Mouse (Mus musculus) induced T-regulatory cell, adult 2 months (primary cell): Measurements from ENCODE around the gene Hsf2bp.

Experiments used
- DNase-seq: peaks from one replicate; pipeline ENCODE4 v3.0.0-alpha.2; 2012; ENCODE audit warnings: low read depth

Hsf2bp gene

DNA sequence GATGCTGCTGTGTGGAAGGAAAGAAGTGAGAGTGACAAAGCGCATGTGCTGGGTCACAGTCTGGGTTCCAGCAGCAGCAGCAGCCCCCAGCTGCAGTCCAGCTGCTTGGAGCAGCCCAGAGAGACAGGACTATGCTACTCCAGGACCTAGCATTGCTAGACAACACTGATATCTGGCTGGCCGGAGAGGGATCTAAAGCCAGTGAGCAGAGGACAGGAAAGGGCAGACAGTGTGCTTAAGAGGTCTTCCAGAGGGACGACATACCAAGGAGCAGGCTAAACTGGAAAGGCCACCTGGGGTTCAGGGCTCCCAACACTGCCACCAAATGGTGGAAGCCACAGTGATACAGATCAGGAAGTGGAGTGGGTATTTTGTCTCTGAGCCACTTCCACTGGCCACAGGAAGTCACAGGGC, 99.0 kb downstream of the Hsf2bp start:
- DNase-seq: peak; percentile 16

- DNase-seq: no peak
Observed at GRCm38 (mm10) chr17:31935841-31936240, 100.3 kb downstream of the Hsf2bp start.

DNA sequence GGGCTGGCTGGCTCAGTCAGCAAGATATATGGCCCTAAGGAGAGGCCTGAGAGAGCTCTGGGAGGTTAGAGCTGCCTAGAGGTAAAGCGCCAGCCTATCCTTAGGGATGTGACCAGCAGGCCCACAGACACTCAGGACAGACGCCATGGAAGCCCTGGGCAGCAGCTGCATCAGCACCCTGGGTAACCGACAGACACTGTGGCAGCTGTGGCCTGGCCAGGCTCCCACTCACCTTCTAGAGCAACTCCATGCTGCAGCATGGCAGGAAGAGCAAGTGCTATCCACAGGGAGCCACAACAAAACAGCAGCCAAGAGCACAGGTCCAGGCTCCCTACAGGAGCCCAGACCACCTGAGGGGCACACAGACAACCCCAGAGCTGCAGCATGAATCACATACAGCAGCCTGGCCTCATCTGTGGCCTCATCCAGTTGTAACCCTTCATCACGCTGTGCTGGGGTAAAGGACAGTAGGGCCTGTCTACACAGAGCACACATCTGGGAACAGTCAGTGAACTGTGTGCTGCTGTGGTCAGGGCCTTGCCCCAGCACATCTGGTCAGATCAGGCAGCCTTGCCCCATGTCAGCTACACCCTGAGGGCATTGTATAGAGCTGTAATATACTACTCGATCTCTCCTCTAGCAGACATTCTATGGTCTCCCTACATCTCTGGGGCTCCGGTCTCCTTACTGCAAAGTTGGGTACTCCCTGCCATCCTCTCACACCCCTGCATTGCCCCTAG, 100.9 kb downstream of the Hsf2bp start:
- no peak for DNase-seq

DNA sequence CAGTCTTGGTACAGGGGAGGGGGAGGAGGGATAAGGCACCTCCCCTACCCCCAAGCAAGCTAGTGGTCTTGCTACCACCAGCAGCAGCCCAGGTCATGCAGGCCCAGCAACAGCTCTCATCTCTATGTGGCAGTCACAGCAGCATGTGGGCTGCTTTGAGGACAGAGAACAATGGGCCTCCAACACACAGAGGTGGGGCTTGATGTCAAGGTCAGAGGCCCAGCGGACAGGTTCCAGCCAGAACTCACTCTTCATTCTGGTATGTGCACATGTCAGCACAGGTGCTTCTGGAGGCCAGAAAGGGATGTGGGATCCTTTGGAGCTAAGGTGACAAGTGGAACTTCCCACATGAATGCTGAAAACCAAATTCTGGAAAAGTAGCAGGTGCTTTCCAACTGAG, 102.2 kb downstream of the Hsf2bp start:
- DNase-seq: no peak

GRCm38 (mm10) chr17:31931499-31931898, 104.7 kb downstream of the Hsf2bp start:
- DNase-seq: no peak

- DNase-seq: no peak
Observed at GRCm38 (mm10) chr17:31929844-31930715, 106.1 kb downstream of the Hsf2bp start.

DNA sequence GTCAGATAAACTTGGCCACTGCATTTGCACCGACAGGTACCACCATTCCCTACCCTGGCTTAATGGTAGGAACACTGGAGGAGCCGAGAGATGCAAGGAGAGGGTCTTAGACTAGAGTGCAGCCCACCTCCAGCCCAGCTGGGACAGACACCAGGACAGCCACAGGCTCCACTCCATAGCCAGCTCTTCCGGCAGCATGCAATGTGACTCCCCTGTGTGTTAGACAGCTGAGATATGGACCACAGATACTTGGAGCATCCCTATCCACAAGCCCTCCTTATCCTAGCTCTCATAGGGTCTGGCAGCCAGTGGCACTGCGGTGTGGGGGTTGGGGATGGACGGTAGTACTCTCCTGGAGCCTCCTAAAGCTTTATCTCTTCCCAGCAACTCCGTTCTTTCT, 107.1 kb downstream of the Hsf2bp start:
- no peak for DNase-seq

GRCm38 (mm10) chr17:31927895-31928626, 108.1 kb downstream of the Hsf2bp start:
- DNase-seq: no peak

DNA sequence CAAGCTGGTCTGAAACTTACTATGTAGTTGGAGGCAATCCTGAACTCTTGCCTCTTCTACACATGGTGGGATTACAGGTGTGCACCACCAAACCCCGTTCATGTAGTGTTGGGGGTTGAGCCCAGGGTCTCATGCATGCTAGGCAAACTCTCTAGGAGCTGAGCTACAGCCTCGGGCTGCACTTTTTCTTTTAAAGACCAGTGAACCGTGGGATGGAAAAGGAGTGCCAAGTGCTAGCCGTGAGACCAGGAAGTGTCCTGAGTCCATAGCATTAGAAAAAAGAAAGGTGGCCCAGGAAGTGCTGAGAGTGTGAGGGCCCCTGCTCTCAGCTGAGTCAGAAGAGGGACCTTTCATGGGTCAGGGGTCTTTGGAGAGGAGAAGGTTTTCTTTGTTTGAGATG, 111.9 kb downstream of the Hsf2bp start:
- no peak for DNase-seq

DNA sequence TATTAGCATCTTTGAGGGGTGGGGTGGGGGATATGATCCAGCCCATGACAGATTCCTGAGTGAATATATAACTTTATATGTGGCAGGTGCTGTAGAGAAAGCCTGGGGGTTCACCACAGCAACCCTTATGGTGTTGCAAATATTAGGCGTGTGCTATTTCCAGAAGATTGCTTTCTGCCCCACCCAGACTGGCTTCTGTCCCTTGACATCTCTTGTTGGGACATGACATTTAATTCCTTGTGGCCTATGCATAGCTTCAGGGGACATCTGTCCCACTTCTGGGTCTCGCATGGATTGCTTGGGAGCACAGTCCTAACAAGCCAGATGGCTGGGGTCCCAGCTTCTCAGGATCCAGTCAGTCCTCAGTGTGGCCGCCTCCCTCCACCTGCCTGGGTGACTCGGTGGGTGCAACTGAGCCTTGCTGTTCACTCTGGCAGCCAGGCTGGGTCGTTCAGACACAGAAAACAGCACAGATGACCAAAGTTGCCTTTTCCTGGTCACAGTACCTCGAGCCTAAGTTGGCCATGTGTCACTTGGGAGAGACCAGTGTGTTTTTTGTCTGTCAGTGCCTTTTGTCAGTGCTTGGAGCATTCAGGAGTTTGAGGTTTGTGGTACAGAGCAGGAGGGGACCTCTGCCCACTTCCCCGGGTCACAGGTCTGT, 112.7 kb downstream of the Hsf2bp start:
- no peak for DNase-seq

DNA sequence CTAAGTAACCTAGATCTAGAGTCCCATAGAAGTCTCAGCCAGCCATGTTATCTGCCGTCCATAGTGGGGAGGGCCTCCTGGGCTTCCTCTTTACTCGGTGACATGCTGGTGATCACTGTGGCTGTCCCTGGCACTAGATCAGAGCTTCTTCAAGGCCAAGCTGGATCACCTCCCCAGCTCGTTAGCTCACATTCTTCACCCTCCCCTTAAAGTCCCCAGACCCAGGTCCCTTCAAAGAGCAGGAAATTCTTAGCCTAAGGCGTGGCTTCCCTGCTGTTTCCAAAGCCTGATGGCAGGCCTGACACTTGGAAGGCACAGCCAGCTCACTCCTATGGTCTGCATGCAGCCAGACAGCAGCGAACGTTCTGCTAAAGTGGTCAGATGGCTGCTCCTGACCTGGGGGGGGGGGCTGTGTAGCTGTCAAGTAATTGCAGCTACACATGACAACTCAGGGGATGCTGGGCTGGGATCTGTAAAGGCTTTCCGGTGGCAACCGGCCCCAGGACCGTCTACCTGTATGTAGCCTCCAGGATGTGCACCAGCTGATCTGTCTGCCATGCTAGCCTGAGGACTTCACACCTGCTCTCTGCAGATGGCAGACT, 115.5 kb downstream of the Hsf2bp start:
- DNase-seq: no peak

- DNase-seq: no peak
Observed at GRCm38 (mm10) chr17:31919599-31919998, 116.5 kb downstream of the Hsf2bp start.

- DNase-seq: no peak
Observed at GRCm38 (mm10) chr17:31918374-31918773, 117.8 kb downstream of the Hsf2bp start.

- DNase-seq: no peak
Observed at GRCm38 (mm10) chr17:31916461-31916775, 119.7 kb downstream of the Hsf2bp start.

DNA sequence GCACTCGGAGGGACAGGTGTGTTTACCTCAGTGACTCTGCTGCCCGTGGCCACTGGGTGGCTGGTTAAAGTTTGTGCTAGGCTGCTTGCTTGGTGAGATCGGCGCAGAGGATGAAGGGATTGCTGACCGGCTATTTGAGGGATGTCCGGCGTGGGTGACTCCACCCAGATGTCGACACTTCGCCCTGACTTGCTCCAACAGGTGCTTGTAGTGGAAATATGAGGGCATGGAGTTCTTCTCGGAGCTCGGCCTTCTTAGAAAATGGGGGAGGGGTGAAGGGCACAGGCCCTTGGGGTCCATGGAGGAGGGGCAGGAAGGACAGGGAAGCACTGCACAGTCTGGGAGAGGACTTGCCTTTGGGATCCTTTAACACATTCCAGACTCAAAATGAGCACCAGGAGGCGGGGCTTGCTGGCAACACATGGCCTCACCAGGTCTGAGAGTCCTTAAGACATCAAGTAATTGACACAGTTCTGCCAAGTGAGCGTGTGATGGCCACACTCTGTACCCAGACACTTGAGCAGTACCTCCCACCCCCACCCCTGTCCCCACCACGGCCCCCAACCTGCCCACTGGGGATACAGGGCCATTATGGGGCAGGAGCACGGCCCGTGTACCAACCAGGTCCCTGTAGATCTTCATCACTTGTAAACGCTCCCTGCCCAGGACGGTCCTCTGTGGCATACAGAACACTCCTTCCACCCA, 120.2 kb downstream of the Hsf2bp start:
- DNase-seq: no peak

- DNase-seq: no peak
Observed at GRCm38 (mm10) chr17:31914323-31914722, 121.8 kb downstream of the Hsf2bp start.

DNA sequence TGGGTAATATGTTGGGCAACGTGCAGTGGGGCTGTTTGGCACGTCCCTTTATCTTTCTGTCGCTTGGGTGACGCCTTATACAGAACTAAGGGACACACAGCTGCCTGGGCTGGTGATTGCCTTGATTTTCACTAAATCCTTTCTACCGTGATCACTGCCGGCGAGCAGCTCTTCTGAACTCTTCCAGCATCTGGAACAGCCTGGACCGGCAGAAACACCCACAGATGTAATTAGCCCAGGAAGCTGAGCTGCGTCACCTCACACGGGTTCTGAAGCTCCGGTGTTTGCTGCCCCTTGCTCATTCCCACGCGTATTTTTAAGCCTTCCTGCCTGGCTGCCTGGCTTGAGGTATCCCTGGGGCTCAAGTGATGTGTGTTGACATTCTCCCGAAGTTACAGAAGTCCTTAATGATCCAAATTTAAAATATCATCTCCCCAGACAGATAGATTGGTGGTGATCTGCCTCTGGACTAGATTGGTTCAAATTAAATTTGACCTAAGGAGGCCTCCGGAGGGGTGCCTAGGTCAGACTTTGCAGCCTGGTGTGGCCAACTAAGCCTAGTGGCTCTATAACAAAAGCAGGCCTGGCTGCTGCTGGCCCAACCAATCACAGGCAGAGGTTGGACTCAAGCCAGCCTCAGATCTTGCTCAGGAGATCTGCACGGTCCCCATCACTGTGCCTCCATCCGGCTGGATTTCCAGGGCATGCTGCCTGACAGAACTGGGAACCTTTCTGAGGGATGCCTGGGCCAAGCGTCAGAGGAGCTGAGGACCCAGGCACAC, 123.1 kb downstream of the Hsf2bp start:
- DNase-seq: no peak

GRCm38 (mm10) chr17:31912387-31912786, 123.8 kb downstream of the Hsf2bp start:
- DNase-seq: no peak

GRCm38 (mm10) chr17:31908966-31909365, 127.2 kb downstream of the Hsf2bp start:
- no peak for DNase-seq

DNA sequence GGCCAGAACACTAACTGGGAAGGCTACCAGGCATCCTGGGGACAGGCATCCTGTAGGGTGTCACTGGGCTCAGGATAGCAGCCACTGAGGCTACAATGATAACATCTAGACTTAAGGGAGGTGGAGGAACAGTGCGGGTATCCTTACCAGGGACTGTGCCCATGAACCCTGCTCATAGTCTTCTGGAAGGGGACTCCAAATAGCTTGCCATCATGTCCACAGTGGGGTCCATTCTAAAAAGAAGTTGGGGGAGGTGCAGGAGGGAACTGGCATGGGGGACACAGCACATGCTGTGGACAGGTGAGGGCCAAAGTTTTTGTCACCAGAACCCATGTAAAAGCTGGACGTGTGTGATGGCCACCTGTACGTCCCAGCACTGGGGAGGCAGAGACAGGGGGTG, 129.7 kb downstream of the Hsf2bp start:
- DNase-seq: no peak
